Mouse (Mus musculus) testis, adult 2 months (tissue): ENCODE data around the gene Efhc1. TPM values are rescaled to one million over a fixed set of nuclear protein-coding genes. Genes with fewer than 3 reads are reported as not detected.

Source experiments
- H3K27ac ChIP-seq: fragments of 200-500 bp; 2 replicates; pipeline ENCODE4 v1.5.1; 2012; ENCODE audit warnings: low read depth, low read length; ENCODE audit not compliant: control insufficient read depth, insufficient read depth
- H3K27me3 ChIP-seq: fragments of 200-500 bp; 2 replicates; pipeline ENCODE4 v1.6.1; 2012; ENCODE audit warnings: mild to moderate bottlenecking, low read length, moderate library complexity; ENCODE audit not compliant: control insufficient read depth, insufficient read depth
- H3K36me3 ChIP-seq: fragments of 200-500 bp; 2 replicates; pipeline ENCODE4 v1.6.1; 2012; ENCODE audit warnings: mild to moderate bottlenecking, low read length; ENCODE audit not compliant: control insufficient read depth, insufficient read depth
- H3K4me1 ChIP-seq: fragments of 200-500 bp; 2 replicates; pipeline ENCODE4 v1.6.1; 2012; ENCODE audit warnings: low read length; ENCODE audit not compliant: control insufficient read depth, insufficient read depth
- H3K4me3 ChIP-seq: fragments of 200-500 bp; 2 replicates; pipeline ENCODE4 v1.5.1; 2012; ENCODE audit warnings: low read depth, mild to moderate bottlenecking, low read length, moderate library complexity, mixed read lengths; ENCODE audit not compliant: control insufficient read depth
- CTCF ChIP-seq: fragments of 200-500 bp; IDR thresholded peaks from 2 replicates; pipeline ENCODE4 v1.5.1; 2012; ENCODE audit warnings: low read depth, mild to moderate bottlenecking, inconsistent platforms, low read length, moderate library complexity; ENCODE audit not compliant: control insufficient read depth, insufficient read depth, insufficient replicate concordance
- POLR2A ChIP-seq: fragments of 200-500 bp; IDR thresholded peaks from 2 replicates; pipeline ENCODE4 v1.6.1; 2012; ENCODE audit warnings: low read depth, mild to moderate bottlenecking, inconsistent platforms, low read length, moderate library complexity; ENCODE audit not compliant: control insufficient read depth
- polyA plus RNA-seq: library from polyadenylated mRNA; depleted of rRNA; stranded (reverse); fragments of >200 nt; gene quantifications from 2 replicates; pipeline ENCODE4 v1.2.3, GENCODE M21; 2012

The Efhc1 gene
- polyA plus RNA-seq, 1 experiment, result 451 TPM

GRCm38 (mm10) chr1:20984103-20984502, 32.7 kb downstream of the Efhc1 start:
- H3K4me3 ChIP-seq, result no peak overlapping the region
- TF ChIP-seq POLR2A (no peak), CTCF (no peak)
- no peaks in the 10 kb centered on the region for H3K4me1 ChIP-seq
- H3K36me3 ChIP-seq, result no peaks in the 10 kb centered on the region
- no peaks in the 10 kb centered on the region for H3K27me3 ChIP-seq
- no peak overlapping the region for H3K27ac ChIP-seq

- H3K27ac ChIP-seq, result no peak overlapping the region
- H3K4me3 ChIP-seq, result no peak overlapping the region
- TF ChIP-seq POLR2A (no peak), CTCF (no peak)
- no peaks in the 10 kb centered on the region for H3K36me3 ChIP-seq
- H3K27me3 ChIP-seq, result no peaks in the 10 kb centered on the region
- H3K4me1 ChIP-seq, result no peaks in the 10 kb centered on the region
Observed at GRCm38 (mm10) chr1:20984582-20984981, 33.2 kb downstream of the Efhc1 start.

DNA sequence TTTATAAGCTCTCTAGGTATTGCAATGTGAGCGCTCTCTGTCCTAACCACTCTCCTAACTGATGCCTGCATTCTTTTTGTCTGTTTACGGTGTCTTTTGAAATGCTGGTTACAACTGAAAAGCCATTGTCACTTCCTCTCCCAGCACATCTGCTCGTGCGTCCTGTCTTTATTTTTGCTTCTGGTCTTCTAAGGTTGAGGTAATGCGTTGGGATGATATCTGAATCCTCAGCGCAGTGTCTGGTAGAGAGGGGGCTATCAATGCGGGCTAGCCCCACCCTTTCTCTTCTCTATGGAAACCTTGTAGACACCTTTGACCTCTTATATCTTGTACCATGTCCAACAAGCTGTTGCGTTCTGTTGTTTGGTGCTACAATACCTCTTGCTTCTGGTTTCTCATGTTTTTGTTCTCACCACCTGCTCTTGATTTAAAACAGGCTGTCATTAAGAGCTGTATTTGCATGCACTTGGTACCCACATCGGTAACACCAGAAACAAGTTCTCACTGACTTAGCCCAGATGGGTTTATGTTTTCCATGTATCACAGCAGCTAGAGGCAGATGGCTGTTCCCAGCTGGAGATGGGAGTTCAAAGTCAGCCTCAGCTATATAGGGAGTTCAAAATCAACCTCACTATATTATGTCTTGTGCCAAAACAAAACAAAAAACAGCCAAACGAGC, 35.1 kb downstream of the Efhc1 start:
- no peaks in the 10 kb centered on the region for H3K27me3 ChIP-seq
- H3K4me1 ChIP-seq, result no peaks in the 10 kb centered on the region
- H3K4me3 ChIP-seq, result no peak overlapping the region
- H3K27ac ChIP-seq, result no peak overlapping the region
- no peak for TF ChIP-seq POLR2A
- no peak for TF ChIP-seq CTCF
- no peaks in the 10 kb centered on the region for H3K36me3 ChIP-seq

- no peak for TF ChIP-seq POLR2A
- TF ChIP-seq CTCF, result no peak
- Histone ChIP-seq H3K36me3 (peaks cover 1% of the 10 kb centered on the region; the same call in 1 of the 2 replicates), H3K4me3 (no peak overlapping the region), H3K27me3 (no peaks in the 10 kb centered on the region), H3K4me1 (no peaks in the 10 kb centered on the region), H3K27ac (no peak overlapping the region)
Observed at GRCm38 (mm10) chr1:20989461-20990083, 38.1 kb downstream of the Efhc1 start.

DNA sequence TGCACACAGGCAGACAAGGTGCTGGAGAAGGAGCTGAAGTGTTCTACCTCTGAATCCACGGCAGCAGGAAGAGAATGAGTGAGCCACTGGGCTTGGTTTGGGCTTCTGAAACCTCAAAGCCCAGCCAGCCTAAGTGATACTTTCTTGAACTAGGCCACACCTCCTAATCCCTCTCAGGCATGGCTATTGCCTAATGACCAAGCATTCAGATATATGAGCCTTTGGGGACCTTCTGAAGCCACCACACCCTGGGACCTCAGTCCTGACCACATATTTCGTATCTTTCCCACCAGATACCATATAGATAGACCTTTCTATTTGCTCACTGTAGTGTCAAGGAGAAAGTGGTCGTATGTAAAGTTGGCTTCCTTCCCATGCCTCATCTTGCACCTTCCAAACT, 42.3 kb downstream of the Efhc1 start:
- no peak for TF ChIP-seq CTCF
- TF ChIP-seq POLR2A, result no peak
- Histone ChIP-seq H3K27ac (no peak overlapping the region), H3K27me3 (no peaks in the 10 kb centered on the region), H3K36me3 (peaks cover 1% of the 10 kb centered on the region; the same call in 1 of the 2 replicates), H3K4me3 (no peak overlapping the region), H3K4me1 (no peaks in the 10 kb centered on the region)

GRCm38 (mm10) chr1:20994338-20994737, 42.9 kb downstream of the Efhc1 start:
- H3K4me1 ChIP-seq, result no peaks in the 10 kb centered on the region
- TF ChIP-seq CTCF (no peak), POLR2A (no peak)
- no peak overlapping the region for H3K4me3 ChIP-seq
- no peak overlapping the region for H3K27ac ChIP-seq
- peaks cover 1% of the 10 kb centered on the region; the same call in 1 of the 2 replicates for H3K36me3 ChIP-seq
- no peaks in the 10 kb centered on the region for H3K27me3 ChIP-seq

DNA sequence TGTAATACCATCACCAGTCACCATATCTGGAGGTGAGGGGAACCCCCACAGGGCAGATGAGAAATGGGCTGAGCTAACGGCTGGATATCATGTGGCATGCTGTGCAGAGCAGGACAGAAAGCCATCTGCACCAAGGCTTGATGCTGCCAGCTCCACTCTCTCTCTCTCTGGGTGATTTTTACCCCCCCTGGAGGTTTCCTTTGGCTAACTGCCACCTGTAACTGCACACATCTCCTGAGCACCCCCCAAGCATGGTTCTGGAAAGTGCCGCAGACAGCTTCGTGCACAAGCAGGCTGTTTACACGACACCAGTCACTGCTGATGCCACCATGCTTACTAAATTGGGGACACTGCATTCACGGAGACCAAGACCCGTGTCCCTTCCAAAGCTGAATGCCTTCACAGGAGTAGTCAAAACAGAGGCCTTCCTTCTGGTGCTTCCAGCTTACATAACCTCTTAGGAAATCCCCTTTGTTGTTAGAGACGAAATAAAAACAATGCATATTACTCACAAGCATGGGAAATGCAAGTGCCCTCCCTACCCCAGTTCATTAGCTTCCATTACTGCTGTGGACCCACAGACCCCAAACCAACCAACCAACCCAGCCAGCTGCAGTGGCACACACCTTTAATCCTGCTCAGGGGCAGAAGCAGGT, 44.0 kb downstream of the Efhc1 start:
- Histone ChIP-seq H3K4me1 (no peaks in the 10 kb centered on the region), H3K27me3 (no peaks in the 10 kb centered on the region), H3K4me3 (no peak overlapping the region), H3K27ac (no peak overlapping the region), H3K36me3 (peaks cover 1% of the 10 kb centered on the region; the same call in 1 of the 2 replicates)
- TF ChIP-seq CTCF (no peak), POLR2A (no peak)
